Comparison of ENCODE assay signal across 11 mouse cellular contexts in genomic region chr4:141271721-141272120, GRCm38 (mm10). TPM values are rescaled to one million over a fixed set of nuclear protein-coding genes. Genes with fewer than 3 reads are reported as not detected.
DNase-seq lines count a peak whose midpoint lies in the region; ATAC-seq and TF ChIP-seq lines count a peak whose summit lies in the region.
"Had no signal": no experiment of that assay in that cellular context is flagged by ENCODE, and none has a peak within 500 bp of the region (broad histone marks: within the 10 kb centered on the region; RNA-seq: fewer than 3 reads in every experiment).

No protein-coding gene starts in this region.

- H3K27me3 ChIP-seq in heart, postnatal 0 days (ENCODE audit: control insufficient read depth, insufficient read depth, low read length), result no peaks in the 10 kb centered on the region
- H3K27me3 ChIP-seq in heart, embryonic 12.5 days (replicated peaks), result no peaks in the 10 kb centered on the region
- no peaks in the 10 kb centered on the region for H3K27me3 ChIP-seq in hindbrain, embryonic 16.5 days (replicated peaks; ENCODE audit: control insufficient read depth, insufficient read depth, low read length)

- peaks cover 5% of the 10 kb centered on the region; the same call in 1 of the 2 replicates for H3K4me1 ChIP-seq in heart, postnatal 0 days (ENCODE audit: control insufficient read depth, insufficient read depth)
- H3K4me1 ChIP-seq in heart, embryonic 12.5 days (replicated peaks), result peaks cover 21% of the 10 kb centered on the region
- H3K4me1 ChIP-seq in hindbrain, embryonic 16.5 days (ENCODE audit: control insufficient read depth, insufficient read depth, low read depth, low read length), result peaks cover 7% of the 10 kb centered on the region

- no peak overlapping the region for H3K4me3 ChIP-seq in heart, postnatal 0 days (ENCODE audit: low read depth, low read length)
- H3K4me3 ChIP-seq in heart, embryonic 12.5 days, result no peak overlapping the region
- no peak overlapping the region for H3K4me3 ChIP-seq in hindbrain, embryonic 16.5 days (ENCODE audit: low read length)
- H3K4me3 ChIP-seq: hindbrain, embryonic 13.5 days; myocyte had no signal

- H3K4me2 ChIP-seq in heart, postnatal 0 days (ENCODE audit: low read depth, low read length), result no peak overlapping the region
- no peak overlapping the region for H3K4me2 ChIP-seq in heart, embryonic 12.5 days
- H3K4me2 ChIP-seq in hindbrain, embryonic 16.5 days (ENCODE audit: low read length), result no peak overlapping the region
- H3K4me2 ChIP-seq: hindbrain, embryonic 13.5 days had no signal

- no peaks in the 10 kb centered on the region for H3K9me3 ChIP-seq in heart, postnatal 0 days (replicated peaks; ENCODE audit: control insufficient read depth, low read length)
- H3K9me3 ChIP-seq in heart, embryonic 12.5 days (replicated peaks), result no peaks in the 10 kb centered on the region
- no peaks in the 10 kb centered on the region for H3K9me3 ChIP-seq in hindbrain, embryonic 16.5 days (ENCODE audit: control insufficient read depth, low read length)
- H3K9me3 ChIP-seq: hindbrain, embryonic 13.5 days had no signal

- H3K36me3 ChIP-seq in heart, postnatal 0 days (replicated peaks; ENCODE audit: control insufficient read depth, insufficient read depth, low read length), result no peaks in the 10 kb centered on the region
- no peaks in the 10 kb centered on the region for H3K36me3 ChIP-seq in heart, embryonic 12.5 days
- H3K36me3 ChIP-seq in hindbrain, embryonic 16.5 days (ENCODE audit: control insufficient read depth, insufficient read depth, low read length), result no peaks in the 10 kb centered on the region
- H3K36me3 ChIP-seq: hindbrain, embryonic 13.5 days had no signal

- WGBS in heart, postnatal 0 days, result 65% methylated on average over 6 of the region's 6 CpGs
- WGBS in heart, embryonic 12.5 days, result 72% methylated on average over 6 of the region's 6 CpGs
- 85% methylated on average over 6 of the region's 6 CpGs for WGBS in hindbrain, embryonic 16.5 days

- DNase-seq in heart, postnatal 0 days (ENCODE audit: low spot score), result no peak
- DNase-seq in lung, adult 18-20 months, result peak; percentile 76 to 88
- no peak for DNase-seq in gastrocnemius, adult 8-10 months (ENCODE audit: low spot score in 2 of 2)
- no peak for DNase-seq in cerebellum, postnatal 10 days

- TF ChIP-seq EP300 in heart, postnatal 0 days (IDR thresholded peaks at IDR 0.05; ENCODE audit: low read depth), result no peak

- TF ChIP-seq CTCF in heart, postnatal 0 days (IDR thresholded peaks at IDR 0.05; ENCODE audit: low read depth), result no peak

- no peak for ATAC-seq in heart, postnatal 0 days (ENCODE audit: insufficient read depth, low read depth)
- ATAC-seq in heart, embryonic 12.5 days (ENCODE audit: insufficient number of reproducible peaks, low FRiP score), result no peak
- peak; percentile 17; the same call in 1 of the 2 replicates for ATAC-seq in common myeloid progenitor, adult 5-6 weeks (replicated peaks; ENCODE audit: low read depth, poor library complexity, severe bottlenecking)
- ATAC-seq in megakaryocyte progenitor cell, adult 5-6 weeks (replicated peaks; ENCODE audit: poor library complexity), result peak; percentile 17; the same call in 1 of the 2 replicates
- ATAC-seq in hindbrain, embryonic 16.5 days, result no peak
- ATAC-seq: forebrain, embryonic 14.5 days had no signal

- H3K9ac ChIP-seq in heart, postnatal 0 days (replicated peaks; ENCODE audit: low read depth, low read length), result no peak overlapping the region
- H3K9ac ChIP-seq in heart, embryonic 12.5 days, result no peak overlapping the region
- no peak overlapping the region for H3K9ac ChIP-seq in hindbrain, embryonic 16.5 days (ENCODE audit: low read depth, low read length)
- H3K9ac ChIP-seq: hindbrain, embryonic 13.5 days had no signal

- 0 out of 2 replicates have a peak overlapping the region, but pooled peaks have one; percentile 13 for H3K27ac ChIP-seq in heart, postnatal 0 days (ENCODE audit: low read depth)
- no peak overlapping the region for H3K27ac ChIP-seq in heart, embryonic 12.5 days (ENCODE audit: poor library complexity, severe bottlenecking)
- no peak overlapping the region for H3K27ac ChIP-seq in hindbrain, embryonic 16.5 days (ENCODE audit: low read depth, low read length)
- H3K27ac ChIP-seq: hindbrain, embryonic 13.5 days had no signal

RNA-seq across cellular contexts. Expression of gene Epha2, which starts 29.3 kb away (rescaled TPM):
- 10.1 and 11.7 TPM in 2 replicates for total RNA-seq in heart, postnatal 0 days (2014; rRNA removed; ENCODE audit: low replicate concordance)
- polyA plus RNA-seq in heart, postnatal 0 days (2015; fragmentation: Nextera tagmentation; extraction: Ambion mirVana), result 1.4 TPM in 2 replicates
- 5.3 and 6.1 TPM in 2 replicates for polyA plus RNA-seq in heart, embryonic 12.5 days (2016; fragmentation: Nextera tagmentation; extraction: Ambion mirVana)
- total RNA-seq in common myeloid progenitor, adult 5-6 weeks (2017), result 0.29 and 1.2 TPM in 2 replicates
- 0.46 and 0.49 TPM in 2 replicates for total RNA-seq in megakaryocyte progenitor cell, adult 5-6 weeks (2015)
- total RNA-seq in megakaryocyte progenitor cell, adult 5-6 weeks (2017), result 0.14 and 0.50 TPM in 2 replicates
- total RNA-seq in gastrocnemius, adult 8-10 months (2022), result 1 to 10 TPM in 3 of 4 experiments, under 1 TPM in 1; 0.85 to 2.0 (median 1.8) TPM
- polyA plus RNA-seq in hindbrain, embryonic 16.5 days (2015; fragmentation: Nextera tagmentation; extraction: Ambion mirVana), result 1.1 TPM in 2 replicates

RNA-seq across cellular contexts. Expression of gene Arhgef19, which starts 32.4 kb away (rescaled TPM):
- total RNA-seq in heart, postnatal 0 days (2014; rRNA removed; ENCODE audit: low replicate concordance), result 0.66 and 2.5 TPM in 2 replicates
- 1.5 and 1.6 TPM in 2 replicates for polyA plus RNA-seq in heart, postnatal 0 days (2015; fragmentation: Nextera tagmentation; extraction: Ambion mirVana)
- polyA plus RNA-seq in heart, embryonic 12.5 days (2016; fragmentation: Nextera tagmentation; extraction: Ambion mirVana), result 2.6 and 3.1 TPM in 2 replicates
- total RNA-seq in common myeloid progenitor, adult 5-6 weeks (2017), result not detected in 2 replicates
- total RNA-seq in megakaryocyte progenitor cell, adult 5-6 weeks (2015), result not detected in 2 replicates
- not detected in 2 replicates for total RNA-seq in megakaryocyte progenitor cell, adult 5-6 weeks (2017)
- total RNA-seq in gastrocnemius, adult 8-10 months (2022), result 1 to 10 TPM in 1 of 4 experiments, under 1 TPM in 3; 0.10 to 1.1 (median 0.22) TPM
- polyA plus RNA-seq in hindbrain, embryonic 16.5 days (2015; fragmentation: Nextera tagmentation; extraction: Ambion mirVana), result 1.7 and 2.0 TPM in 2 replicates

RNA-seq across cellular contexts. Expression of gene Rsg1, which starts 58.0 kb away (rescaled TPM):
- 13.2 TPM in 1 of 2 replicates, not detected in the other for total RNA-seq in heart, postnatal 0 days (2014; rRNA removed; ENCODE audit: low replicate concordance)
- polyA plus RNA-seq in heart, postnatal 0 days (2015; fragmentation: Nextera tagmentation; extraction: Ambion mirVana), result 1.3 and 1.6 TPM in 2 replicates
- 2.0 and 2.3 TPM in 2 replicates for polyA plus RNA-seq in heart, embryonic 12.5 days (2016; fragmentation: Nextera tagmentation; extraction: Ambion mirVana)
- 2.2 and 6.1 TPM in 2 replicates for total RNA-seq in common myeloid progenitor, adult 5-6 weeks (2017)
- total RNA-seq in megakaryocyte progenitor cell, adult 5-6 weeks (2015), result 0.73 and 1.4 TPM in 2 replicates
- 1.8 and 3.5 TPM in 2 replicates for total RNA-seq in megakaryocyte progenitor cell, adult 5-6 weeks (2017)
- total RNA-seq in gastrocnemius, adult 8-10 months (2022), result 1 to 10 TPM in 1 of 4 experiments, not detected in 3; 1.4 TPM
- polyA plus RNA-seq in hindbrain, embryonic 16.5 days (2015; fragmentation: Nextera tagmentation; extraction: Ambion mirVana), result 8.4 and 8.9 TPM in 2 replicates

Comparison
In these comparisons a context has a peak if more than half of its experiments do, and no peak if none do; other contexts are left out.
1. ATAC-seq: peak in common myeloid progenitor, adult 5-6 weeks (single experiment) and megakaryocyte progenitor cell, adult 5-6 weeks (single experiment); none in heart, postnatal 0 days (single experiment), heart, embryonic 12.5 days (single experiment) and hindbrain, embryonic 16.5 days (single experiment).
2. DNase-seq: peak in lung, adult 18-20 months (2 of 2); none in heart, postnatal 0 days (single experiment), gastrocnemius, adult 8-10 months (0 of 2) and cerebellum, postnatal 10 days (0 of 2).